Mouse (Mus musculus): ENCODE data around the gene Coq8a. TPM values are rescaled to one million over a fixed set of nuclear protein-coding genes. Genes with fewer than 3 reads are reported as not detected.

Coq8a gene
- total and polyA plus RNA-seq, 3 experiments: 1.5 to 2.1 TPM; not detected in 1

- no peaks in the 10 kb centered on the region for H3K9me3 ChIP-seq (replicated peaks; ENCODE audit: insufficient read depth, low read length)
- TF ChIP-seq MEF2A (IDR thresholded peaks at IDR 0.05; ENCODE audit: extremely low read depth, insufficient replicate concordance, low read depth, low read length, poor library complexity, severe bottlenecking): no peak
- no peak for TF ChIP-seq ZC3H11A (IDR thresholded peaks at IDR 0.05; ENCODE audit: low read depth, low read length)
- no peak for TF ChIP-seq E2F4 (IDR thresholded peaks at IDR 0.05; ENCODE audit: borderline replicate concordance, low read depth, low read length)
- no peak for TF ChIP-seq USF1 (IDR thresholded peaks at IDR 0.05; ENCODE audit: low read depth, low read length)
- TF ChIP-seq HCFC1 (IDR thresholded peaks at IDR 0.05; ENCODE audit: low read depth, low read length): no peak
- TF ChIP-seq JUND (IDR thresholded peaks at IDR 0.05; ENCODE audit: low read depth, low read length): no peak
- TF ChIP-seq NELFE (IDR thresholded peaks at IDR 0.05; ENCODE audit: low read depth, low read length): no peak
- TF ChIP-seq KAT2A (conservative IDR thresholded peaks at IDR 0.05; ENCODE audit: low read depth, low read length): no peak
- TF ChIP-seq GATA1 (IDR thresholded peaks at IDR 0.05; ENCODE audit: low read depth, low read length): no peak
- TF ChIP-seq NRF1 (IDR thresholded peaks at IDR 0.05; ENCODE audit: insufficient read depth, low read depth, low read length, poor library complexity, severe bottlenecking): no peak
- TF ChIP-seq ETS1 (IDR thresholded peaks at IDR 0.05; ENCODE audit: low read depth, low read length): no peak
- no peak for TF ChIP-seq POLR2AphosphoS2 (IDR thresholded peaks at IDR 0.05; ENCODE audit: low read length)
- no peak for TF ChIP-seq MAZ (IDR thresholded peaks at IDR 0.05; ENCODE audit: low read depth, low read length)
- no peak for TF ChIP-seq TBP (IDR thresholded peaks at IDR 0.05; ENCODE audit: low read depth, low read length)
- no peak for DNase-seq (ENCODE audit: low read depth, low spot score)
These were observed 40.8 kb downstream of the Coq8a start for GRCm38 (mm10) chr1:180158648-180159047.

DNA sequence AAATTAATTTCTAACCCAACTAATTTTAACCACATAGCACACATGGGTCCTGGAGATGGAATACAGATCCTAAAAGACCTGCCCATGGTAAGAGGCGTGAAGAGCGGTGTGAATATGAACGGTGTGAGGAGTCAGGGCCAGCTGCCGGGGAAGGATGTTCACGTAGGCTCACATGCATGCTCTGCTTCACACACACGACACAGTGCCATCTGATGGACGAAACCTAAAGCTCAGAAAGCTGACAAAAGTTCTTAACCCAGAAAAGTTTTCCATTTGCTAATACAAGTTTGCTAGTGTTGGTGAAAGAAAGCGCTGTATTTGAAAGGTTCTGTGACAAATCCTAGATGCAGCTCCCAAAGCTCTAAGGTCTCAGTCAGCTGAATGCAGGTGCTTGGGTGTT, 48.2 kb downstream of the Coq8a start:
- peak in 2 of 3 experiments; percentile 8 to 9; a peak in 1 of 6 replicates for TF ChIP-seq CTCF (IDR thresholded peaks at IDR 0.05 in 2 of 3, conservative IDR thresholded peaks at IDR 0.05 in 1 of 3; ENCODE audit: control insufficient read depth in 1 of 3, insufficient read depth in 1 of 3, low read depth in 2 of 3, low read length in 3 of 3, poor library complexity in 1 of 3, severe bottlenecking in 1 of 3)
- TF ChIP-seq RAD21 (IDR thresholded peaks at IDR 0.05; ENCODE audit: low read depth, low read length): peak; percentile 1; the same call in 1 of the 2 replicates
- no peak for TF ChIP-seq MXI1 (IDR thresholded peaks at IDR 0.05; ENCODE audit: low read depth, low read length)
- TF ChIP-seq SMC3 (IDR thresholded peaks at IDR 0.05; ENCODE audit: low read depth, low read length): peak; percentile 36
- TF ChIP-seq MYC (IDR thresholded peaks at IDR 0.05; ENCODE audit: low read depth, low read length): no peak
- peaks cover 4 to 9% of the 10 kb centered on the region in 2 experiments for H3K36me3 ChIP-seq (ENCODE audit: control insufficient read depth in 1 of 2, insufficient read depth in 2 of 2, low read length in 2 of 2)
- no peak overlapping the region for H3K4me3 ChIP-seq (ENCODE audit: control insufficient read depth in 1 of 2, insufficient read depth in 1 of 2, low read depth in 2 of 2, low read length in 2 of 2)
- H3K79me2 ChIP-seq (ENCODE audit: control insufficient read depth, insufficient read depth, low read length, poor library complexity): no peaks in the 10 kb centered on the region
- DNase-seq (ENCODE audit: low read depth, low spot score): no peak
- no peaks in the 10 kb centered on the region for H3K27me3 ChIP-seq (ENCODE audit: control insufficient read depth in 1 of 2, insufficient read depth in 2 of 2, low read length in 2 of 2)
- H3K27ac ChIP-seq (ENCODE audit: control insufficient read depth, low read depth, low read length): no peak overlapping the region
- no peaks in the 10 kb centered on the region for H3K9me3 ChIP-seq (replicated peaks; ENCODE audit: insufficient read depth, low read length)
- no peak overlapping the region for H3K9ac ChIP-seq (ENCODE audit: control insufficient read depth, low read depth, low read length, poor library complexity, severe bottlenecking)
- peaks cover 4 to 10% of the 10 kb centered on the region in 2 experiments for H3K4me1 ChIP-seq (ENCODE audit: control insufficient read depth in 1 of 2, insufficient read depth in 2 of 2, low read length in 2 of 2)

More at GRCm38 (mm10) chr1:180158648-180159047, 40.8 kb downstream of the Coq8a start:
- Histone ChIP-seq H3K4me3 (ENCODE audit: control insufficient read depth in 1 of 2, insufficient read depth in 1 of 2, low read depth in 2 of 2, low read length in 2 of 2) (no peak overlapping the region), H3K79me2 (ENCODE audit: control insufficient read depth, insufficient read depth, low read length, poor library complexity) (no peaks in the 10 kb centered on the region), H3K27me3 (ENCODE audit: control insufficient read depth in 1 of 2, insufficient read depth in 2 of 2, low read length in 2 of 2) (no peaks in the 10 kb centered on the region), H3K9ac (ENCODE audit: control insufficient read depth, low read depth, low read length, poor library complexity, severe bottlenecking) (no peak overlapping the region), H3K27ac (ENCODE audit: control insufficient read depth, low read depth, low read length) (no peak overlapping the region), H3K36me3 (ENCODE audit: control insufficient read depth in 1 of 2, insufficient read depth in 2 of 2, low read length in 2 of 2) (no peaks in the 10 kb centered on the region), H3K4me1 (ENCODE audit: control insufficient read depth in 1 of 2, insufficient read depth in 2 of 2, low read length in 2 of 2) (no peaks in the 10 kb centered on the region)
